Mouse (Mus musculus) erythroblast, embryonic 14.5 days (primary cell): Measurements from ENCODE around the gene Crebrf. TPM values are rescaled to one million over a fixed set of nuclear protein-coding genes. Genes with fewer than 3 reads are reported as not detected.

Source experiments
- H3K27me3 ChIP-seq: 2 replicates; pipeline ENCODE4 v1.6.1; 2012; ENCODE audit warnings: inconsistent platforms; ENCODE audit not compliant: control insufficient read depth
- H3K36me3 ChIP-seq: 2 replicates; pipeline ENCODE4 v1.6.1; 2012; ENCODE audit warnings: mild to moderate bottlenecking, inconsistent platforms; ENCODE audit not compliant: control insufficient read depth
- H3K4me1 ChIP-seq: 2 replicates; pipeline ENCODE4 v1.6.1; 2012; ENCODE audit warnings: inconsistent platforms; ENCODE audit not compliant: control insufficient read depth
- H3K4me3 ChIP-seq: replicated peaks from 2 replicates; pipeline ENCODE3; 2012; ENCODE audit warnings: moderate library complexity, mild to moderate bottlenecking, inconsistent platforms
- H3K9me3 ChIP-seq: 2 replicates; pipeline ENCODE4 v1.6.1; 2012; ENCODE audit warnings: low read length, inconsistent platforms, mixed read lengths; ENCODE audit not compliant: control insufficient read depth
- GATA1 ChIP-seq: IDR thresholded peaks from 2 replicates; pipeline ENCODE4 v1.6.1; 2012; ENCODE audit warnings: low read length, inconsistent platforms, mixed read lengths
- TAL1 ChIP-seq: IDR thresholded peaks from 3 replicates; pipeline ENCODE4 v1.6.1; 2012; ENCODE audit warnings: low read length, inconsistent platforms, mixed read lengths
- polyA plus RNA-seq: library from polyadenylated mRNA; stranded (reverse); fragments of >175 nt; gene quantifications from 2 replicates; pipeline ENCODE4 v1.2.3, GENCODE M21; 2012

The Crebrf gene
- 0.02 and 0.10 TPM in 2 replicates for polyA plus RNA-seq

DNA sequence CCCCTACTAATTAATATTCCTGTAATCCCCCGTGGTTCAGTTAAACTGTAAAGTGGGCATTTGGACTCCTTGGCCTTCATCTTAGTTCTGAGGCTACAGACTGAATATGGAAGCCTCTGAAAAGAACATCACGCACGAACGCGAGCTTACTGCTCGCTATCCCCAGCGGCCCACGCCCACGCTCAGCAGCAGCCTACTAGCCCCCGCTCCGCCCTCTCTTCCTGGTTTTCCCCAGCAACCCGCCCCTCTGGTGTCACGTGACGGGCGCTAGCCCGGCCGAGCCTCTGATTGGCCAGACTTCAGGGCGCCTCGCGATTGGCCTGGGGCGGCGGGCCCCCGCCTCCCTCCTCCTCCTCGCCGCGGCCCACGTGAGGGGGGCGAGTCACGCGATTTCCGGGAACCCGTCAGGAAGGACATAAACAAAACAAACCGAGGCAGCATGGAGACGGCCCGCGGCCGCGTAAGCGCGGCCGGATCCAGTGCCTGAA is at the start of gene Crebrf:
Crebrf (plus strand) TSS at position 380 of the 488 bp plus-strand sequence.
- H3K36me3 ChIP-seq: peaks cover 2% of the 10 kb centered on the region
- H3K9me3 ChIP-seq: no peaks in the 10 kb centered on the region
- TF ChIP-seq GATA1 (no peak), TAL1 (no peak)
- H3K27me3 ChIP-seq: no peaks in the 10 kb centered on the region
- H3K4me3 ChIP-seq: peak within 1 kb of the TSS; percentile 95
- H3K4me1 ChIP-seq: peaks cover 58% of the 10 kb centered on the region

DNA sequence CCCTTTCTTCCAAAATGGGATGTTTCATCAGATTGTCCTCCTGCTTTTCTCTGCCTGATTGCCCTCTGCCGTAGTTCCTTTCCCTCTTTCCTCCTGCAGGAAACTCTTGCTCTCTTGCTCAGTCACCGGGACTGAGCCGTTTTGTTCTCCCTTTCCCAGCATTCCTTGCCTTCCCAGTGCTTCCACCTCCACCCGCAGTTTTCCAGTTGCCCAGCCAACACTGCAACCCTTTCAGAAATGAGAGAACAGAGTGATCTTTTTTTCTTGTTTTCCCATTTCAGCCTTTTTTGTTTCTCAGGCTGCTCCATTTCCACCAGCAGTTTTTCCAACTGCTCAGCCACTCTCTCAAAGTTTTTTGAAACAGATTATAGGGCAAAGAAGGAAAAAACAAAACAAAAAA is 44.2 kb upstream of the Crebrf start:
- peaks cover 29% of the 10 kb centered on the region for H3K27me3 ChIP-seq
- H3K9me3 ChIP-seq: no peaks in the 10 kb centered on the region
- H3K4me1 ChIP-seq: peaks cover 9% of the 10 kb centered on the region
- no peaks in the 10 kb centered on the region for H3K36me3 ChIP-seq
- no peak for TF ChIP-seq GATA1
- TF ChIP-seq TAL1: no peak
- no peak overlapping the region for H3K4me3 ChIP-seq

DNA sequence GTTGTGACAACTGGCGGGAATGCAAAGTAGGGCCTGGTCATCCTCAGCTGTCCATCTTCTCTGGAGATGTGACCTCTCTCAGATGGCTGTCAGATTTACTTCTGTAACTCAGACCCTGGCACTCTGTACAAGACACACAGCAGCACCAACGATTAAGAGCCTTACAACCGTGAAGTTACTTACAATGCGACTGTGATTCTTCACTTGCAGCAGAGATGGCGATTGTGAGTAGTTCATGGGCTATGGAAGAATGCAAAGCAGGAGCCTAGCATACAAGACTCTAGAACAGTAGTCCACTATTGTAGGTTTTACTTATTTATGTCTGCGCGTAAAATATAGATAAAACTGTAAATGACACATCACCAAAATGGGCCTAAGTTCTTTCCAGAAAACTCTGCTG is 39.6 kb upstream of the Crebrf start:
- H3K9me3 ChIP-seq: 0 out of 2 replicates have a peak, but pooled peaks cover under 1% of the 10 kb centered on the region
- TF ChIP-seq TAL1 (no peak), GATA1 (no peak)
- H3K4me3 ChIP-seq: peak overlapping the region; percentile 74
- H3K4me1 ChIP-seq: peaks cover 42% of the 10 kb centered on the region
- H3K36me3 ChIP-seq: peaks cover 23% of the 10 kb centered on the region
- H3K27me3 ChIP-seq: peaks cover 26% of the 10 kb centered on the region

DNA sequence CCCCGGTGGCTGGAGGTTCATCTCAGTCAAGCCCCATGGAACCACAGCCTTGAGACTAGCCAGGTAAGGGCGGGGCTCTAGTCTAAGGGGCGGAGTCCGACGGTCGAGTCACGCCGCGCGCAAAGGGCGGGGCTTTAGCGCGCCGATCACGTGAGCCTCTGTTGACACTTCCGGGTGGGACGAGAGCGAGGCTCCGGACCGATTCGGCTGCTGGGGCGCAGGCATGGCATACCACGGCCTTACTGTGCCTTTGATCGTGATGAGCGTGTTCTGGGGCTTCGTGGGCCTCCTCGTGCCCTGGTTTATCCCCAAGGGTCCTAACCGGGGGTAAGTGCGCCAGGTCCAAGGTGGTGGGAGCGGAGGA is 39.2 kb upstream of the Crebrf start:
- Histone ChIP-seq H3K27me3 (peaks cover 22% of the 10 kb centered on the region), H3K36me3 (peaks cover 26% of the 10 kb centered on the region)

DNA sequence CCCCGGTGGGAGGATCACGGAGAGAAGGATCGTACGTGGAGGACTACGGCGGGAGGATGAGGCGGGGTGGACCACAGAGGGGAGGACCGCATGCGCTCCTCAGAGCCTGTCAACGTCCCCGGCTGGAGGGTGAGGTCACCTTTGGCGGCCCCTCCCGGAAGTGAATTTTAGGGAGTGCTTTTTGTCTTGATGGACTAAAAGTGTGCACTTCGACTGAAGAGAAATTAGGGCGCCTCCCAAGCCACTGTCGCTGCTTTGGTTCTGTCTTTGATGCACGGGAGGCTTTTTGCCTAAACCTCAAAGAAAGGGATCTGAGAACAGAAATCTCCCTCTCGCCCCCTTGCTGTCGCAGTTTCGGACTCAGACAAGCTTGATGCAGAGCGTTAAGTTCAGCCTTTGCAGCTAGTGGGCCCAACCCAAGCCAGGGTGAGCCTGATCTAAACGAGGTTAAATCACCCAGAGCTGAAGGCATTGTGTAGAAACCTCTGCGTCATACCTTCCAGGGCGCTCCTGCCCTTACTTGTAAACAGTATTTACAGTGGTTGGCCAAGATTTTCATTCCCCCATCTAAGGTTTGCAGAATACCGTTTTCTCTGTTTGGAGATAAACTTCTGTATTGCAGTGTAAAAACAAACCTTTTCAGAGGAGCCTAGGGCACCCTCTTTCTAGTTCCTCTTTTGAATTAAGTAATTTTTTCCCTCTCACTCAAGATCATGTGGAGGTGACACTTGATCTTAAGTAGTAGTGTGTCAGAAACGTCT is 38.7 kb upstream of the Crebrf start:
- TF ChIP-seq GATA1 (no peak), TAL1 (no peak)
- H3K4me3 ChIP-seq: peak overlapping the region; percentile 74
- H3K27me3 ChIP-seq: peaks cover 21% of the 10 kb centered on the region
- peaks cover 32% of the 10 kb centered on the region for H3K36me3 ChIP-seq
- H3K9me3 ChIP-seq: peaks cover 5% of the 10 kb centered on the region; the same call in 1 of the 2 replicates
- peaks cover 42% of the 10 kb centered on the region for H3K4me1 ChIP-seq

More for the DNA sequence above, 39.2 kb upstream of the Crebrf start:
- peaks cover 2% of the 10 kb centered on the region; the same call in 1 of the 2 replicates for H3K9me3 ChIP-seq
- peak overlapping the region; percentile 74 for H3K4me3 ChIP-seq
- TF ChIP-seq GATA1 (no peak), TAL1 (no peak)
- peaks cover 42% of the 10 kb centered on the region for H3K4me1 ChIP-seq

DNA sequence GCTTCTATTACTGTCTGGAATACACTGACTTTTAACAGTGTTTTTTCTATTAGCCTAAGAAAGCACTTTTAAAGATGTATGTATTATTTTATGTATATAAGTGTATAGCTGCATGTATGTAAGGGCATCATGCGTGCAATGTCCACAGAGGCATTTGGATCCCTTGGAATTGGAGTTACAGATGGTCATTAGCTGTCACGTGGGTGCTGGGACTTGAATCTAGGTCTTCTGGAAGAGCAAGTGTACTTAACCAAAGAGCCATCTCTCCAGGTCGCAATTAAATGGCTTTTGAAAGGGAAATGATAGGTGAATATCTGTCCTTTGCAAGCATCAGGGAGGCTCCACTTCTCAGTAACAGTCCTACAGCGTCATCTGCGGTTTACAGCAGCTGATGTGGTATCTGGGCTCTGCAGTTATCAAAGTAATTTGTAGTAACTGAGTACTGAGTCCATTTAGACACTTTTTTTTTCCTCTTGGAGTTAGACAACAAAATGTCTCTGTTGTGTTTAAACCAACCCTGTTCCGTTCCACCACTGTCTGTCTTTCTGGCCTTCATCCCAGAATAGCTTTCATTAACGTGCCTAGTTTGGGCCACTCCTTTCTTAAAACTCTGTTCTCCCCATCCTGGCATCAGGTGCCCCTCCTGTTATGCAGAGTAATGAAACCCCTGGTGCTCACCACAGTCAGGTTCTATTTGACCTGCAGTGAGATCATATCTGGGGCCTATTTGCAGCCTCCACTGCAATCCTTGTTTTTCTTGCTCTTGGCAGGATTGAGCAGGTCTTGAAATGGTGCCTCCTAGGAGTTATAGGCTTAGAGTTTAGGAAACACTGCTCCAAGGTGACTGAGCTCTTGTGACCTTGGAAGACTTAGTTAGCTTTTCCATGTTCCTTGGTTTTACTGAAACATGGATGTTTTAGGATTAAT is 37.5 kb upstream of the Crebrf start:
- Histone ChIP-seq H3K36me3 (peaks cover 42% of the 10 kb centered on the region), H3K4me1 (peaks cover 40% of the 10 kb centered on the region), H3K9me3 (peaks cover 5% of the 10 kb centered on the region; the same call in 1 of the 2 replicates), H3K27me3 (peaks cover 14% of the 10 kb centered on the region), H3K4me3 (peak overlapping the region; percentile 74)
- TF ChIP-seq TAL1 (no peak), GATA1 (no peak)

DNA sequence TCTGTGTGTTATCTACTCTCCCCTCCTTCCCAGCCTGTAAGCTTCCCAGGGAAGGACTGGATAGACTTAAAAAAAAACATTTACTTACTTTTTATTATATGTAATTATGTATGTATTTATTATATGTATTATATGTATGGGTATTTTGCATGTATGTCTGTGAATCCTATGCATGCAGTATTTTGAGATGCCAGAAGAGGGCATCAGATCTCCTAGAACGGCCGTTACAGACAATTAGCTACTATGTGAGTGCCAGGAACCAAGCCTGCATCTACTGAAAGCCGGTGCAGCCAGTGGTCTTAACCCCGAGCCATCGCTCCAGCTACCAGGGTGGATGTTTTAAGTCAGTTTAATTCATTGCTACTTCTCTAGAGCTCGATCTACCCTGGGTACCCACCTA is 34.2 kb upstream of the Crebrf start:
- Histone ChIP-seq H3K4me1 (peaks cover 35% of the 10 kb centered on the region), H3K27me3 (no peaks in the 10 kb centered on the region), H3K36me3 (peaks cover 68% of the 10 kb centered on the region), H3K9me3 (peaks cover 5% of the 10 kb centered on the region; the same call in 1 of the 2 replicates), H3K4me3 (no peak overlapping the region)
- TF ChIP-seq TAL1 (no peak), GATA1 (no peak)

DNA sequence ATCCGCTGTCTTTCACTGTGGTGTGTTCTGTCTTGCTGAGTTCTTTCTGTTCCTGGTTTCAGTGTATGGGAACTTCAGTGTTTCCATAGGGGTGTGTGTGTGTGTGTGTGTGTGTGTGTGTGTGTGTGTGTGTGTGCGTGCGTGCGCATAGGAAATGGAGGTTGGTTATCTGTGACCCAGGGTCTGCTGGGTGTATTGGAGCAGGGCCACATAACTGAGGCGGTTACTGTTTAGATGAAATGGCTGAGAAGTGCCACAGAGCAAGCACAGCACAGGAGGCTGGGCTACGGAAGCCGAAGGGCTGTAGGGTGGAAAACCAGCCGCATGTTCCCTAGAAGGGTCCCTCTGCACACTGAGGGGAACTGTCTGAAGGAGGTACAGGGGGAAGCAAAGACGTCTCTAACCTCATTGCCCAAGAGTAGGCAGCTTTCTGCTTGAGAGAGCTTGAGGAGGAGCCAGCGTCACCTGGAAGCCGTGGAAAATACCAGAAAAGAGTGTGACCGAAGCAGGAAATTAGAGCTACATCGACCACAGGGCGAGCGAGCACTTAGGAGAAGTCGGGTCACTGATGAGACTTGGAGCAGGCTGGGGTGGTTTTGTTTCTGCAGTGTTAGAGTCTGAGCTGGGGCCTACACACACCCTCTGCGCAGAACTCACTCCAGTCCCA is 29.0 kb upstream of the Crebrf start:
- Histone ChIP-seq H3K36me3 (peaks cover 64% of the 10 kb centered on the region), H3K4me1 (peaks cover 23% of the 10 kb centered on the region), H3K27me3 (no peaks in the 10 kb centered on the region), H3K4me3 (no peak overlapping the region), H3K9me3 (peaks cover under 1% of the 10 kb centered on the region; the same call in 1 of the 2 replicates)
- TF ChIP-seq GATA1 (no peak), TAL1 (no peak)
